Mouse (Mus musculus) B cell, adult (primary cell): ENCODE data around the gene Gm773. TPM values are rescaled to one million over a fixed set of nuclear protein-coding genes. Genes with fewer than 3 reads are reported as not detected.

ENCODE experiments used
- total RNA-seq: library from RNA; stranded (reverse); gene quantifications from 4 replicates; pipeline ENCODE4 v1.2.4, GENCODE M21; 2023; ENCODE audit not compliant: inconsistent age

Gm773 gene
- total RNA-seq = not detected in 4 replicates

DNA sequence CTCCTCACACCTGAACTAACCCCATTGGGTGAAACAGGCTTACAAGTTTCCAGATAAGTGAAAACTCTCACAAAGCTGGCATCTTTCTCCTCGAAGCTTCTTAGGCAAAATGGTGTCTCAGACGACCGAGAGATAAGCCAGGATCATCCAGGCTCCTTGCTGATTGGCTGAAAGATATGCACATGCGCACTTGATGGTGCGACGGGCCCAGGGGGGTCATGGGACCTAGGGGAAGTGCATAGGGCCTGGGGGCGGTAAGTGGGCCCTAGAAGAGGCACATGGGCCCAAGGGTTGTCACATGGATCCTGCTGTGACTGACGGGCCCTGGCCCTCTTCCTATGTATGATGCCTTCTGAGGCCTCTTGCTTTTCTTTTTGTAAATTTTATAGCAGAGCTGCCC lies at the start of gene Gm773:
Gene Gm773, minus strand, starts transcription at position 111 of the 400 bp plus-strand sequence.

Other genes with a start within 250 kb of the Gm773 start
- 0.87 TPM in 1 of 4 replicates, not detected in the others for gene 3830403N18Rik, start 76.3 kb downstream of the Gm773 start, total RNA-seq
- gene Zfp449, start 133.5 kb upstream of the Gm773 start, total RNA-seq = 0.18 to 0.64 TPM (median 0.30 TPM) in 4 replicates
- gene Smim10l2a, start 161.7 kb upstream of the Gm773 start, total RNA-seq = not detected in 4 replicates
- gene Gm2174, start 235.1 kb upstream of the Gm773 start, total RNA-seq = not detected in 4 replicates
- 60.8 to 65.4 TPM (median 62.4 TPM) in 4 replicates for gene Ints6l, start 242.0 kb upstream of the Gm773 start, total RNA-seq